Mouse (Mus musculus): ENCODE measurements at regions not wholly inside any gene's neighbourhood (a gene's known extent, or its start where the extent isn't known, plus 50 kb on each side); places are given as distances from the start of the nearest gene placed in this dataset.

DNA sequence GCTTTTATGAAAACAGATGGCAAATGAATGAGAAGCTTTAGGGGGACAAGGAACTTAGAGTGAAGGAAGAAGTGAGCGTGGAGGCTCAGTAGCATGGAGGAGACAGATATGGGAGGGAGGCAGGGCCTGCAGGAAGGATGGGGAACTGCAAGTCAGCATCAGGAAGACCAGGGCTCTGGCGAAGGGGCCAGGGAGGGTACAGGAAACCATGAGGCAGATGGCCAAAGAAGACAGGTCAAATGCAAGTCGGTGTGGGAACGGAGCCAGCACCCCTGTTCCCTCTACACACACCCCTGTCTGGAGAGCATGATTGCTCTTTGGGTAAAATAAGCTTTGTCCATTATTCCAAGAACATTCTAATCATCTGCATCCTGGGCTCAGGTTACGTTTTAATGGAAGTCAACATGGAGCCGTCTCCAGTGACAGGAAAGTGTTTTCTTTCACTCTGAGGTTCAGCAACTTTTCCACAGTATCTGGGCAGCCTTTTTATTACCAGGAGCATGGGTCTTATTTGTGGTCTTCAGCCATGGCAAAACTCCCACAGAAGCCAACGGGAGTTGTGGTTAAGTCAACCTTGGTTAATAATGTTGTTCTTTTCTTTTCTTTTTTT, 370.2 kb upstream of the Gm5148 start:
- no peaks in the 10 kb centered on the region for H3K27me3 ChIP-seq
- H3K36me3 ChIP-seq, result no peaks in the 10 kb centered on the region
- H3K4me3 ChIP-seq, result no peak overlapping the region
- H3K9me3 ChIP-seq, result no peaks in the 10 kb centered on the region
- no peak overlapping the region for H3K4me2 ChIP-seq (replicated peaks)
- H3K4me1 ChIP-seq, result no peaks in the 10 kb centered on the region
- no peak overlapping the region for H3K27ac ChIP-seq (replicated peaks)
- no peak for ATAC-seq (replicated peaks)
- 84% methylated on average over 7 of the region's 7 CpGs for WGBS
- no peak overlapping the region for H3K9ac ChIP-seq (replicated peaks)

DNA sequence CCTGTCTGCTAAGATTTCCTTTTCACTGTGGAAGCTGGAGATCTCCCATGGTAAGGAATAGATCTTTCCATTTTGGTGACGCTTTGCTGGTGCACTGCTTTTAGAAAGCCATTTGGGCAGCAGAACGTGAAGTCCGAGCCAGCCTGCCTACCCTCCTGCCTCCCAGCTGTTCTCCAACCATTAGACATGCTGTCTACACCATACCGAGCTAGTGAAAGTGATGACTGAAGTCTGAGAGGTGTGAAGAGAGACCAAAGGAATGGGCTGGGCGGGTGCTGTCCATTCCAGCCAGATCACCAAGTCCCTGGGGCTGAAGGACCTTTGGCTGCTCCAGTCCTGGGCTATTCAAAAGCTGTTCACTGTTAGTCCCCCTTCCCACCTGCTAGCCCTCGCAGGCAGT, 360.3 kb upstream of the Gm5148 start:
- Histone ChIP-seq H3K36me3 (no peaks in the 10 kb centered on the region), H3K4me1 (no peaks in the 10 kb centered on the region), H3K4me3 (no peak overlapping the region), H3K27me3 (no peaks in the 10 kb centered on the region), H3K9me3 (no peaks in the 10 kb centered on the region), H3K4me2 (replicated peaks) (no peak overlapping the region), H3K27ac (replicated peaks) (no peak overlapping the region), H3K9ac (replicated peaks) (no peak overlapping the region)
- ATAC-seq (replicated peaks), result no peak
- 87% methylated on average over 6 of the region's 6 CpGs for WGBS

DNA sequence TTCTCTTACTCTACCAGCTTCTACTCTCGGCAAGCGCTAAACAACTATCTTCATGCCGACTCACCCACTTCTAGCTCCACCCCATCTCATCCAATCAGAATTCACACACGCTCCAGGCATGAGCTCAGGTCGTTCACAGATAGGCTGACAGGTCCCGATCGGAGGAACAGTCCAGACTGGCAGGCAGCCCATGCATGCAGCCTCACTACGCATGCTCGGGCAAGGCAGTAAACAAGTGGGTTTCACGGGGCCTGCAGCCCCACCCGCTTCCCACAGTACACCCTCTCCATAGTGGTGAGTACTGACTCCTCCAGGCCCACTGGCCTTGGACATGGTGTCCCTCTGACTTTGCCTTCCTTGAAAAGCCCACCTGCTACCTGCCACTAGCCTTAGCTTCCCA, 358.1 kb upstream of the Gm5148 start:
- H3K4me2 ChIP-seq (replicated peaks), result no peak overlapping the region
- no peak for ATAC-seq (replicated peaks)
- no peak overlapping the region for H3K9ac ChIP-seq (replicated peaks)
- no peaks in the 10 kb centered on the region for H3K9me3 ChIP-seq
- no peaks in the 10 kb centered on the region for H3K36me3 ChIP-seq
- no peaks in the 10 kb centered on the region for H3K4me1 ChIP-seq
- no peak overlapping the region for H3K27ac ChIP-seq (replicated peaks)
- 82% methylated on average over 11 of the region's 11 CpGs for WGBS
- no peaks in the 10 kb centered on the region for H3K27me3 ChIP-seq
- no peak overlapping the region for H3K4me3 ChIP-seq

DNA sequence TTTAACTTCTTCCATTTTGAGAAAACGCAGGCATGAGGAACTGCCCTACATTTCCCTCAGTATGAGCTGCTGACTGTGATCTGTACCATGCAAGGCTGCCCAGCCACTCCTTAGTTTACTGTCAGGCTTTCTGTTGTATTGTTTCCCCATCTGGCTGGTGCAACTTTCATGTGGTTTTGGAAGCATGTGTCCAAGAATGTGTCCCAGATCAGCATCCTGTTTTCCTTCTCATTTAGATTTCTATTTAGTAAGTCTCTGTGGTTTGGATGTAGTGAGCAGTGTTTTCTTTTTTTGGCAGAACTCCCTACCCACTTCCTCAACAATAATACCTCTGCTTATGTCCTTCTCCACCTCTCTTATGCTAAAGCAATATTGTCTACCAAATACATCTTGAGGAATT, 352.5 kb upstream of the Gm5148 start:
- no peak overlapping the region for H3K4me3 ChIP-seq
- no peaks in the 10 kb centered on the region for H3K9me3 ChIP-seq
- no peak overlapping the region for H3K27ac ChIP-seq (replicated peaks)
- H3K4me1 ChIP-seq, result no peaks in the 10 kb centered on the region
- no peaks in the 10 kb centered on the region for H3K27me3 ChIP-seq
- ATAC-seq (replicated peaks), result no peak
- no peak overlapping the region for H3K9ac ChIP-seq (replicated peaks)
- H3K4me2 ChIP-seq (replicated peaks), result no peak overlapping the region
- WGBS, result 80% methylated on average over 1 of the region's 1 CpGs
- H3K36me3 ChIP-seq, result no peaks in the 10 kb centered on the region

DNA sequence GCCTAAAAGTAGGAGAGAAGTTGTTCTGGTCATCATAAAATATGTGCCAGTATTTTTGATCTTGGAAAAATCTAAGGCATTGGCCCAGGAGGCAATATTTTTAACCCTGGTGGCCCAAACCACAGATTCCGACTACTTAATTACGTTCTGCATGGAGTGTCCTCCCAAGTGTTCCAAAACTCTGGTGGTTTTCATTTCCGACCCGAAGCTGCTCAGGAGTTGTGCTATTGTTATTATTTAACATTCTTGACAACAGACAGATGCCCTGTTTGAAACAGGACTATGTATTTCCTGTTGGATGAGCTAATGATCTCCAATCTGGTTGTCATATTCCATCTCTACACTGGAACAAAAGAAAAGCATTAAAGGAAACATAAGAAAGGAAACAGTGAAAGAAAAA, 349.7 kb upstream of the Gm5148 start:
- ATAC-seq (replicated peaks), result no peak
- WGBS, result 87% methylated on average over 4 of the region's 4 CpGs
- no peak overlapping the region for H3K4me2 ChIP-seq (replicated peaks)
- no peak overlapping the region for H3K9ac ChIP-seq (replicated peaks)
- no peak overlapping the region for H3K27ac ChIP-seq (replicated peaks)
- no peak overlapping the region for H3K4me3 ChIP-seq
- no peaks in the 10 kb centered on the region for H3K27me3 ChIP-seq
- H3K4me1 ChIP-seq, result no peaks in the 10 kb centered on the region
- no peaks in the 10 kb centered on the region for H3K36me3 ChIP-seq
- no peaks in the 10 kb centered on the region for H3K9me3 ChIP-seq

DNA sequence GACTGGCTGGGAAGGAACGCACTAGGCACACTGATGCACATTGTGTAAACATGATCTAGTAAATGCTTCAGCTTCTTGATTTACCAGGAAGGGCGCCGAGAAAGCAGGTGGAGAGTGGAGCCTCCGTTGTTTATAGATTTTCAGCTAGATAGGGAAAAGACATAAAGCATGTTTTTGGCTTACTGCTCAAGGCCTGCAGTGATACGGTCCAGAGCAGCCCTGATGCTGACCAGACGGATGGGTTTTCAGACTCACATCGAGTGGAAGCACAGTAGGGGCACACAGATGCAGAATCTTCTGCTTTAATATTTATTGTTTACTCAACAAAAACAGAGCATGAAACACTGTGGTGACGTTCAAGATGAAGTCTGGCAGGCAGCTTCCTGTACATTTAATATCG, 331.3 kb upstream of the Gm5148 start:
- H3K9ac ChIP-seq (replicated peaks), result no peak overlapping the region
- H3K4me3 ChIP-seq, result no peak overlapping the region
- ATAC-seq (replicated peaks), result no peak
- H3K36me3 ChIP-seq, result no peaks in the 10 kb centered on the region
- H3K4me1 ChIP-seq, result no peaks in the 10 kb centered on the region
- H3K4me2 ChIP-seq (replicated peaks), result no peak overlapping the region
- 83% methylated on average over 9 of the region's 9 CpGs for WGBS
- H3K27ac ChIP-seq (replicated peaks), result no peak overlapping the region
- H3K27me3 ChIP-seq, result no peaks in the 10 kb centered on the region
- no peaks in the 10 kb centered on the region for H3K9me3 ChIP-seq

DNA sequence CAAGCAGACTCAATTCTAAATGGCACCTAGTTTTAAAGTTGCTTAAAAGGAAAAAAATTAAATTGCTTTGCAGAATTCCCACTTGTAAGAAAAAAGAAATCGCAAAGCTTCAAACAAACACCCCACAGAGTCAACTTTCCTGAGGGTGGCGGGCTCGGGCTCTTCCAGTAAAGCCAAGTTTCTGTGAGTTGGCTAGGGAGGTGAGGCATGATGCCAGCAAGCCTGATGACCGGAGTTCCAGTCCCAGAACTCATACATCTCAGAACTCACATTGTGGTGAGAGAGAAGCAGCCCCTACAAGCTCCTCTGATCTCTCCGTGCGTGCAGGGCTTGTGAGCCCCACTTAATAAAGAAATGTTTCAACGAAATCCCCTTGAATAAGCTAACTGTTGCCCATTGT, 328.7 kb upstream of the Gm5148 start:
- ATAC-seq (replicated peaks), result no peak
- Histone ChIP-seq H3K4me1 (no peaks in the 10 kb centered on the region), H3K27ac (replicated peaks) (no peak overlapping the region), H3K36me3 (no peaks in the 10 kb centered on the region), H3K9me3 (no peaks in the 10 kb centered on the region), H3K4me2 (replicated peaks) (no peak overlapping the region), H3K27me3 (no peaks in the 10 kb centered on the region), H3K4me3 (no peak overlapping the region), H3K9ac (replicated peaks) (no peak overlapping the region)
- WGBS, result 84% methylated on average over 7 of the region's 7 CpGs

DNA sequence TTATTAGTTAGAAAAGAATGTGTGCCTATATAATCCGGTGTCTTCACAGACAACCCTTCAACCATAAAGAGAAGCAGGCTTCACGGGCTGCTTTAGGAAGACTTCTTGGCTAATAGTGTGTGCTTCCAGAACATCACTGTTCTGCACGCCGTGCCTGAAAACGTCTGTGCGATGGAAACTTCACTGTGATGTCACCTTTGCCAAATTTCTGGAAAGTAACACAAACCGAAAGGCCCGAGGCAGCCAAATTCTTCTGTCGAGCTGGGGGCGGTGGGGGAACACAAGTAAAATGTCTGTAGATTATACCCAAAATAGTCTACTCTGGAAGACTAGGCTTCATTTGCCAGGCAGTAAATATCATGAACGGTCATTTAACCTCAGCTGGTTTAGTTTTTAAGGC, 327.5 kb upstream of the Gm5148 start:
- ATAC-seq (replicated peaks), result no peak
- Histone ChIP-seq H3K9me3 (no peaks in the 10 kb centered on the region), H3K4me2 (replicated peaks) (no peak overlapping the region), H3K27me3 (no peaks in the 10 kb centered on the region), H3K27ac (replicated peaks) (no peak overlapping the region), H3K4me3 (no peak overlapping the region), H3K4me1 (no peaks in the 10 kb centered on the region), H3K36me3 (no peaks in the 10 kb centered on the region), H3K9ac (replicated peaks) (no peak overlapping the region)
- 86% methylated on average over 11 of the region's 11 CpGs for WGBS

DNA sequence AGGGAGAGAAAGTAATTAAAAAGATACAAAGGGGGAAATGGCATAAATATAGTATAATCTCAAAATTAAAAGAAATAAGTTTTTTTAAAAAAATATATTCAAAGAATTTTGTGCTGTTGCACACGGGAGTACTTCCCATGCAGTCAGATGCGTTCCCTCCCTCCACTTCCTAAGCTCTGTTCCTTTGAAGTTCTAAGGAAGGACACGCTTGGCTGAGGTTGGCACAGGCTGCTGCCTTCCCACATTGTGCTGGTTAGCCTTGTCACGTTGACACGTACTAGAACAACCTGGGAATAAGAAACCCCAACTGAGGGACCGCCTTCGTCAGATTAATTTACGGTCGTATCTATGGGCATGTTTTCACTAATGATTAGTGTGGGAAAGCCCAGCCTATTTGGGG, 326.6 kb upstream of the Gm5148 start:
- Histone ChIP-seq H3K36me3 (no peaks in the 10 kb centered on the region), H3K4me1 (0 out of 2 replicates have a peak, but pooled peaks cover 1% of the 10 kb centered on the region), H3K9me3 (no peaks in the 10 kb centered on the region), H3K9ac (replicated peaks) (no peak overlapping the region), H3K4me3 (no peak overlapping the region), H3K4me2 (replicated peaks) (no peak overlapping the region), H3K27me3 (no peaks in the 10 kb centered on the region), H3K27ac (replicated peaks) (no peak overlapping the region)
- no peak for ATAC-seq (replicated peaks)
- 49% methylated on average over 9 of the region's 9 CpGs for WGBS

DNA sequence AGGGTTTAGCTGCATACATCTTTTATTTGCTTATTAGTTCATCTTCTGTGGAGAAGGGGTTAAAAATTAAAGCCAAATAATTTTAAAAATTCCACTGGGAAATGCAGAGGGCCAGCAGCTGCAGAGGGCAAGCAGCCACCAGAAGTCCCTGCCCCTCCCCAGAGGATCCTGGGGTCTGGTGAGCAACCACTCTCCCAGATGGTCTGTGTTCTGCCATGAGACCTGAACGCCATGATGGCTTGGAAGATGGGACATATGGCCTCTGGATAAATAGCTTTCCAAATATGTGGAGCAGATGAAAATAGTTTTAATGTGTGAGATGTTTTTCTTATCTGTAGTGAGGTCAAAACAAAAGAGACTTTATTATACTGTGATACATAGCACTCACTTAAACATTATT, 326.1 kb upstream of the Gm5148 start:
- Histone ChIP-seq H3K9me3 (no peaks in the 10 kb centered on the region), H3K27ac (replicated peaks) (no peak overlapping the region), H3K4me2 (replicated peaks) (no peak overlapping the region), H3K27me3 (no peaks in the 10 kb centered on the region), H3K9ac (replicated peaks) (no peak overlapping the region), H3K36me3 (no peaks in the 10 kb centered on the region), H3K4me1 (peaks cover 6% of the 10 kb centered on the region; the same call in 1 of the 2 replicates), H3K4me3 (no peak overlapping the region)
- ATAC-seq (replicated peaks), result no peak
- 69% methylated on average over 1 of the region's 1 CpGs for WGBS

DNA sequence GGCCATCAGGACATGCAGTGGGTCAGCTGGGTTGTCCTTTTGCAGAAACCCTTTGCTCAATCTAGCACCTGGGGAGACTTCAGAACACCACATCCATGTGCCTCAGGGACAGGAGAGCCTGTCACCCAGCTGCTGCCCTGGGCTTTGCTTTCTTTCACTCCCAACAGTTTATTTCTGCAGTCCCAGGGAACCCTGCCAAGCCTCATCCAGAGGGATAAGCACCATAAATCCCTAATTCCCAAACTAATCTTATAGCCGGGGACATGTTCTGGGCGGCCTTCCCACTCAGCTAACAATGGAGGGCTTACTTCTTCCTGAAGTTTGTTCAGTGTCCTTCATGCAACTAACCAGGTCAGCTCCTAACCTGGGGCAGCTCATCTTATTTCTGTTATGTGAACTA, 325.0 kb upstream of the Gm5148 start:
- no peaks in the 10 kb centered on the region for H3K36me3 ChIP-seq
- 62% methylated on average over 2 of the region's 2 CpGs for WGBS
- H3K4me2 ChIP-seq (replicated peaks), result no peak overlapping the region
- H3K9ac ChIP-seq (replicated peaks), result no peak overlapping the region
- H3K9me3 ChIP-seq, result no peaks in the 10 kb centered on the region
- H3K4me1 ChIP-seq, result peaks cover 6% of the 10 kb centered on the region; the same call in 1 of the 2 replicates
- no peak overlapping the region for H3K27ac ChIP-seq (replicated peaks)
- H3K4me3 ChIP-seq, result no peak overlapping the region
- H3K27me3 ChIP-seq, result no peaks in the 10 kb centered on the region
- no peak for ATAC-seq (replicated peaks)

DNA sequence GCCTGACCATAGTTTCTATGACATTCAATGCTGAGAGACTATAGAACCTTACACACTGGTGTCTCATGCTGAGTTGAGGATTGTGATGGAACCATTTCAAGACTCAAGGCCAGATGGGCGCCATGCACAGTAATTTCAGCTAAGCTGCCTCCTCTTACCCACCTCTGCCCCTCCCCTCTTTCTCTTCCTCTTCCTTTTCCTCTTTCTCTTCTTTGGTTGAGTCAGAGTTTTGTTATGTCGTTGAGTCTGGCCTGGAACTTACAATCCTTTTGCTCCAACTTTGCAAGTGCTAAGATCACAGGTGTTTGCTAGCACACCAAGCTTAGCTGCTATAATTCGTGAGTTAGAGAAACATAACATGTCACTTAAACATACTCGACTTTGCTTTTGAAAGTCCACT, 323.2 kb upstream of the Gm5148 start:
- no peak for ATAC-seq (replicated peaks)
- 88% methylated on average over 4 of the region's 4 CpGs for WGBS
- Histone ChIP-seq H3K9ac (replicated peaks) (no peak overlapping the region), H3K9me3 (no peaks in the 10 kb centered on the region), H3K27ac (replicated peaks) (no peak overlapping the region), H3K4me3 (no peak overlapping the region), H3K27me3 (no peaks in the 10 kb centered on the region), H3K4me1 (peaks cover 6% of the 10 kb centered on the region; the same call in 1 of the 2 replicates), H3K36me3 (no peaks in the 10 kb centered on the region), H3K4me2 (replicated peaks) (no peak overlapping the region)

DNA sequence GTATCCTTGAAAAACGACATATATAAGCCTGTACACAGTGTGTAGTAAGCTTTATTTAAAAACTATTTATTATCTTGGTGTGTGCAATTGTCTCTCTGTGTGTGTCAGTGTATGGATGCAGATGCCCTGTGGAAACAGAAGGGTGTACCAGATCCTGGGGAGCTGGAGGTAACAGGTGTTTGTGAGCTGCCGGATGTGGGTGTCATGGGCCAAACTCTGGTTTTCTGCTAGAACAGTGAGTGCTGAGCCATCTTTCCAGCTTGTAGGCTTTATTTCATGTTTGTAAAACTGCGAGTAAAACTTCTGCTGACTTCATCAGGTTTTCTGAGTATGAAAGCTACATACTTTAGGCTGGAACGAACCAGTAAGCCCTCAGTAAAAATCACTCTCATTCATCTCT, 322.3 kb upstream of the Gm5148 start:
- H3K9me3 ChIP-seq, result no peaks in the 10 kb centered on the region
- H3K27me3 ChIP-seq, result no peaks in the 10 kb centered on the region
- ATAC-seq (replicated peaks), result no peak
- no peak overlapping the region for H3K9ac ChIP-seq (replicated peaks)
- no peak overlapping the region for H3K27ac ChIP-seq (replicated peaks)
- peaks cover 6% of the 10 kb centered on the region; the same call in 1 of the 2 replicates for H3K4me1 ChIP-seq
- H3K4me2 ChIP-seq (replicated peaks), result no peak overlapping the region
- WGBS, result 74% methylated on average over 4 of the region's 4 CpGs
- H3K4me3 ChIP-seq, result no peak overlapping the region
- H3K36me3 ChIP-seq, result no peaks in the 10 kb centered on the region

All from forebrain, embryonic 15.5 days (tissue).